Mouse (Mus musculus): ENCODE measurements around the gene Rbms3.

The Rbms3 gene

GRCm38 (mm10) chr9:117484396-117484795 is 145.3 kb downstream of the Rbms3 start:
- DNase-seq (ENCODE audit: low spot score in 2 of 2), result no peak

GRCm38 (mm10) chr9:117476753-117477152 is 153.0 kb downstream of the Rbms3 start:
- no peak for DNase-seq (ENCODE audit: low spot score in 2 of 2)

- no peak for DNase-seq (ENCODE audit: low spot score in 2 of 2)
Measured at GRCm38 (mm10) chr9:117452816-117453215, 176.9 kb downstream of the Rbms3 start.

- no peak for DNase-seq (ENCODE audit: low spot score in 2 of 2)
Measured at GRCm38 (mm10) chr9:117442611-117443010, 187.1 kb downstream of the Rbms3 start.

GRCm38 (mm10) chr9:117435856-117436255 is 193.9 kb downstream of the Rbms3 start:
- DNase-seq (ENCODE audit: low spot score in 2 of 2), result no peak

GRCm38 (mm10) chr9:117430670-117431069 is 199.0 kb downstream of the Rbms3 start:
- DNase-seq (ENCODE audit: low spot score in 2 of 2), result no peak

- no peak for DNase-seq (ENCODE audit: low spot score in 2 of 2)
Measured at GRCm38 (mm10) chr9:117429217-117430105, 200.3 kb downstream of the Rbms3 start.

- no peak for DNase-seq (ENCODE audit: low spot score in 2 of 2)
Measured at GRCm38 (mm10) chr9:117423259-117423658, 206.5 kb downstream of the Rbms3 start.

- no peak for DNase-seq (ENCODE audit: low spot score in 2 of 2)
Measured at GRCm38 (mm10) chr9:117419874-117420485, 209.7 kb downstream of the Rbms3 start.

GRCm38 (mm10) chr9:117413181-117413580 is 216.5 kb downstream of the Rbms3 start:
- DNase-seq (ENCODE audit: low spot score in 2 of 2), result no peak

- DNase-seq (ENCODE audit: low spot score in 2 of 2), result no peak
Measured at GRCm38 (mm10) chr9:117412584-117412983, 217.1 kb downstream of the Rbms3 start.

GRCm38 (mm10) chr9:117404621-117405020 is 225.1 kb downstream of the Rbms3 start:
- DNase-seq (ENCODE audit: low spot score in 2 of 2), result no peak

- DNase-seq (ENCODE audit: low spot score in 2 of 2), result no peak
Measured at GRCm38 (mm10) chr9:117400262-117400671, 229.4 kb downstream of the Rbms3 start.

- DNase-seq (ENCODE audit: low spot score in 2 of 2), result no peak
Measured at GRCm38 (mm10) chr9:117397071-117397470, 232.6 kb downstream of the Rbms3 start.

- no peak for DNase-seq (ENCODE audit: low spot score in 2 of 2)
Measured at GRCm38 (mm10) chr9:117396586-117396985, 233.1 kb downstream of the Rbms3 start.

GRCm38 (mm10) chr9:117393626-117394525 is 235.8 kb downstream of the Rbms3 start:
- no peak for DNase-seq (ENCODE audit: low spot score in 2 of 2)

GRCm38 (mm10) chr9:117388024-117388423 is 241.7 kb downstream of the Rbms3 start:
- DNase-seq (ENCODE audit: low spot score in 2 of 2), result no peak

GRCm38 (mm10) chr9:117380876-117381275 is 248.8 kb downstream of the Rbms3 start:
- DNase-seq (ENCODE audit: low spot score in 2 of 2), result no peak

GRCm38 (mm10) chr9:117380076-117380475 is 249.6 kb downstream of the Rbms3 start:
- no peak for DNase-seq (ENCODE audit: low spot score in 2 of 2)

GRCm38 (mm10) chr9:117379448-117379983 is 250.2 kb downstream of the Rbms3 start:
- no peak for DNase-seq (ENCODE audit: low spot score in 2 of 2)

GRCm38 (mm10) chr9:117378131-117378890 is 251.4 kb downstream of the Rbms3 start:
- peak; percentile 5 to 10 for DNase-seq (ENCODE audit: low spot score in 2 of 2)
